Mouse (Mus musculus) thymus, adult 18-20 months (tissue): ENCODE measurements around the gene Slc25a21.

Source experiments
- DNase-seq, 2 experiments: peaks; one replicate each; pipeline ENCODE4 v3.0.0; 2022; ENCODE audit warnings: mixed read lengths in 2 of 2

Gene Slc25a21

GRCm38 (mm10) chr12:56688482-56688840 lies 508.8 kb downstream of the Slc25a21 start:
- no peak for DNase-seq

- no peak for DNase-seq
These were observed 509.4 kb downstream of the Slc25a21 start for GRCm38 (mm10) chr12:56687640-56688481.

- no peak for DNase-seq
These were observed 516.0 kb downstream of the Slc25a21 start for GRCm38 (mm10) chr12:56681096-56681811.

GRCm38 (mm10) chr12:56677620-56678019 lies 519.7 kb downstream of the Slc25a21 start:
- DNase-seq = no peak

GRCm38 (mm10) chr12:56674726-56675125 lies 522.5 kb downstream of the Slc25a21 start:
- DNase-seq = no peak

GRCm38 (mm10) chr12:56670795-56671194 lies 526.5 kb downstream of the Slc25a21 start:
- DNase-seq = no peak

- DNase-seq = no peak
These were observed 527.7 kb downstream of the Slc25a21 start for GRCm38 (mm10) chr12:56669451-56670122.
